Mouse (Mus musculus) myocyte (in vitro differentiated cells): ENCODE results near the gene Kctd2. TPM values are rescaled to one million over a fixed set of nuclear protein-coding genes. Genes with fewer than 3 reads are reported as not detected.
"Not testable (repeated sequence)": the region's sequence is repeated elsewhere in the genome, so short reads cannot be mapped to it uniquely, and the experiment has no call there.

ENCODE experiments used
- H3K27me3 ChIP-seq: one replicate; pipeline ENCODE4 v1.6.1; 2011; ENCODE audit not compliant: control insufficient read depth, insufficient read depth, insufficient read length
- H3K36me3 ChIP-seq: one replicate; pipeline ENCODE4 v1.6.1; 2011; ENCODE audit not compliant: control insufficient read depth, insufficient read depth
- H3K4me2 ChIP-seq: one replicate; pipeline ENCODE4 v1.6.1; 2011; ENCODE audit warnings: low read depth, control low read depth
- H3K4me3 ChIP-seq: one replicate; pipeline ENCODE4 v1.5.1; 2011; ENCODE audit warnings: mild to moderate bottlenecking, control low read depth, moderate library complexity
- H3K79me2 ChIP-seq: one replicate; pipeline ENCODE4 v1.6.1; 2011; ENCODE audit not compliant: control insufficient read depth, insufficient read depth
- H3ac ChIP-seq: one replicate; pipeline ENCODE4 v1.6.1; 2011; ENCODE audit not compliant: control insufficient read depth, insufficient read length
- CEBPB ChIP-seq: IDR thresholded peaks from 2 replicates; pipeline ENCODE4 v1.6.1; 2011; ENCODE audit warnings: mild to moderate bottlenecking, moderate library complexity; ENCODE audit not compliant: poor library complexity, insufficient read depth, severe bottlenecking
- E2F4 ChIP-seq: IDR thresholded peaks from one replicate; pipeline ENCODE4 v1.6.1; 2011; ENCODE audit warnings: mild to moderate bottlenecking, control low read depth, moderate library complexity; ENCODE audit not compliant: insufficient read depth
- MAX ChIP-seq: IDR thresholded peaks from one replicate; pipeline ENCODE4 v1.6.1; 2011; ENCODE audit warnings: low read depth, mild to moderate bottlenecking, control low read depth
- MYOD1 ChIP-seq, 3 experiments: IDR thresholded peaks; one replicate each; pipeline ENCODE4 v1.6.1; 2011; ENCODE audit warnings: control low read depth in 2 of 3, low read depth in 2 of 3, mild to moderate bottlenecking in 2 of 3, moderate library complexity in 1 of 3; ENCODE audit not compliant: insufficient read length in 2 of 3, control insufficient read depth in 1 of 3
- MYOG ChIP-seq, 3 experiments: IDR thresholded peaks; one replicate each; pipeline ENCODE4 v1.6.1; 2011; ENCODE audit warnings: control low read depth in 2 of 3, low read depth in 2 of 3, mild to moderate bottlenecking in 2 of 3; ENCODE audit not compliant: insufficient read length in 2 of 3, control insufficient read depth in 1 of 3, insufficient read depth in 1 of 3
- POLR2A ChIP-seq: IDR thresholded peaks from one replicate; pipeline ENCODE4 v1.6.1; 2011; ENCODE audit warnings: low read depth, mild to moderate bottlenecking, control low read depth, moderate library complexity; ENCODE audit not compliant: insufficient read length
- POLR2AphosphoS2 ChIP-seq: IDR thresholded peaks from one replicate; pipeline ENCODE4 v1.6.1; 2011; ENCODE audit warnings: low read depth, control low read depth; ENCODE audit not compliant: insufficient read length
- REST ChIP-seq: IDR thresholded peaks from one replicate; pipeline ENCODE4 v1.6.1; 2011; ENCODE audit warnings: mild to moderate bottlenecking, control low read depth, moderate library complexity; ENCODE audit not compliant: insufficient read depth, insufficient read length
- SRF ChIP-seq: IDR thresholded peaks from one replicate; pipeline ENCODE4 v1.6.1; 2011; ENCODE audit warnings: low read depth; ENCODE audit not compliant: control insufficient read depth, insufficient read length
- TCF12 ChIP-seq: IDR thresholded peaks from one replicate; pipeline ENCODE4 v1.6.1; 2011; ENCODE audit warnings: mild to moderate bottlenecking, control low read depth; ENCODE audit not compliant: poor library complexity, insufficient read depth, severe bottlenecking
- TCF3 ChIP-seq: IDR thresholded peaks from one replicate; pipeline ENCODE4 v1.6.1; 2011; ENCODE audit warnings: low read depth, control low read depth; ENCODE audit not compliant: insufficient read length
- USF1 ChIP-seq: IDR thresholded peaks from one replicate; pipeline ENCODE4 v1.6.1; 2011; ENCODE audit warnings: low read depth, mild to moderate bottlenecking, control low read depth, moderate library complexity
- polyA plus RNA-seq: library from polyadenylated mRNA; unstranded; fragments of >200 nt; fragmentation: generic; extraction: Trizol; gene quantifications from one replicate; pipeline ENCODE4 v1.2.1, GENCODE M21; 2012; ENCODE audit warnings: missing spikeins

Gene Kctd2
- polyA plus RNA-seq, 1 experiment: 27.3 TPM

- TF ChIP-seq MYOD1 (IDR thresholded peaks at IDR 0.05; ENCODE audit: control insufficient read depth in 1 of 3, insufficient read length in 2 of 3, low read depth in 2 of 3) (no peak), TCF12 (no peak), POLR2A (no peak), USF1 (no peak), REST (no peak), SRF (no peak), POLR2AphosphoS2 (no peak), TCF3 (no peak), MAX (no peak), E2F4 (no peak), CEBPB (no peak), MYOG (IDR thresholded peaks at IDR 0.05; ENCODE audit: control insufficient read depth in 1 of 3, insufficient read depth in 1 of 3, insufficient read length in 2 of 3, low read depth in 2 of 3) (no peak)
- H3ac ChIP-seq: peak overlapping the region; percentile 86
- peak overlapping the region; percentile 71 for H3K4me3 ChIP-seq
Observed at GRCm38 (mm10) chr11:115381276-115381675, 38.7 kb upstream of the Kctd2 start.

DNA sequence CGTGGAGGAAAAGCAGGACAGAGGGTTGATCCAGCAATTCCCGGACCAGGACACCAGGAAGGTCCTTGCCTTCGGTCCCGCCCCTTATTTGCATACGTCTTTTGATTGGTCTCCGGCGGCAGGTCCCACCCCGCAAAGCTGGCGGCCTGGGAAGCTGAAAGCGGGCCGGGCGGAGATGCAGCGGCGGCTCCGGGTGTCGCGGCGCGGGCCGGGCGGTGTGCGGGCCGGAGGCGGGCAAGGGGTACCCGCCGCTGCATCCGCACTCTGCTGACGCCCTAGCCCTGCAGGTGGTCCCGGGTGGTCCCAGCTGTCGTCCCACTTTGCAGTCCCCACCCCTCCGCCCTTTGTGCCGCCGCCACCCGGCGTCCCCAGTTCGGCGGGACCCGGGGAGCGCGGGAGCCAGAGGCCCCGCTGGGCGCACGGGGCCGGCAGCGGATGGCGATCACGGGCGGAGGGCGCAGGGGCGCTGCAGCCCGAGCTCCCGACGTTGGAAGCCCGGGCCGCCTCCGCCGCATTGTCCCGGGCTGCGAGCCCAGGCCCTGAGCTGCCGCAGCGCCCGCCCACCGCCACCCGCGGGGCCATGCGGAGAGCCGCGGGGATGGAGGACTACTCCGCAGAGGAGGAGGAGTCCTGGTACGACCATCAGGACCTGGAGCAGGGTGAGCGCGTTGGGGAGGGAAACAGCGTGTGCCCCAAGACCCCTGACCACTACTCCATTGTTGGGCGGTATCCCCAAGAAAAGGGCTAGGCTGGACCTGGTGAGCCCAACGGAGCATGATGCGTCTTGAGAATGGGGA, 38.0 kb upstream of the Kctd2 start, which contains the start of gene Cdr2l:
Gene Cdr2l, plus strand, starts transcription at position 174 of the 797 bp plus-strand sequence.
- no peaks in the 10 kb centered on the region for H3K27me3 ChIP-seq
- H3K4me3 ChIP-seq: peak within 1 kb of the TSS; percentile 71
- TF ChIP-seq POLR2A (peak; percentile 98), POLR2AphosphoS2 (peak; percentile 98), E2F4 (no peak), USF1 (no peak), MYOG (IDR thresholded peaks at IDR 0.05; ENCODE audit: control insufficient read depth in 1 of 3, insufficient read depth in 1 of 3, insufficient read length in 2 of 3, low read depth in 2 of 3) (no peak), TCF3 (no peak), REST (no peak), MYOD1 (IDR thresholded peaks at IDR 0.05; ENCODE audit: control insufficient read depth in 1 of 3, insufficient read length in 2 of 3, low read depth in 2 of 3) (peak in 1 of 3 experiments; percentile 21)
- peaks cover 48% of the 10 kb centered on the region for H3K79me2 ChIP-seq
- H3K4me2 ChIP-seq: peak within 1 kb of the TSS; percentile 69
- H3ac ChIP-seq: peak within 1 kb of the TSS; percentile 86
- H3K36me3 ChIP-seq: no peaks in the 10 kb centered on the region

More at GRCm38 (mm10) chr11:115381276-115381675, 38.7 kb upstream of the Kctd2 start:
- Histone ChIP-seq H3K36me3 (no peaks in the 10 kb centered on the region), H3K27me3 (no peaks in the 10 kb centered on the region), H3K4me2 (peak overlapping the region; percentile 69), H3K79me2 (peaks cover 42% of the 10 kb centered on the region)

GRCm38 (mm10) chr11:115382891-115383290, 37.0 kb upstream of the Kctd2 start:
- H3K27me3 ChIP-seq: no peaks in the 10 kb centered on the region
- H3K36me3 ChIP-seq: peaks cover under 1% of the 10 kb centered on the region
- peak overlapping the region; percentile 86 for H3ac ChIP-seq
- peak; percentile 36 for TF ChIP-seq POLR2AphosphoS2
- TF ChIP-seq MYOG (IDR thresholded peaks at IDR 0.05; ENCODE audit: control insufficient read depth in 1 of 3, insufficient read depth in 1 of 3, insufficient read length in 2 of 3, low read depth in 2 of 3): no peak
- no peak for TF ChIP-seq MYOD1 (IDR thresholded peaks at IDR 0.05; ENCODE audit: control insufficient read depth in 1 of 3, insufficient read length in 2 of 3, low read depth in 2 of 3)
- peaks cover 58% of the 10 kb centered on the region for H3K79me2 ChIP-seq
- peak overlapping the region; percentile 66 for H3K4me2 ChIP-seq
- H3K4me3 ChIP-seq: peak overlapping the region; percentile 71

DNA sequence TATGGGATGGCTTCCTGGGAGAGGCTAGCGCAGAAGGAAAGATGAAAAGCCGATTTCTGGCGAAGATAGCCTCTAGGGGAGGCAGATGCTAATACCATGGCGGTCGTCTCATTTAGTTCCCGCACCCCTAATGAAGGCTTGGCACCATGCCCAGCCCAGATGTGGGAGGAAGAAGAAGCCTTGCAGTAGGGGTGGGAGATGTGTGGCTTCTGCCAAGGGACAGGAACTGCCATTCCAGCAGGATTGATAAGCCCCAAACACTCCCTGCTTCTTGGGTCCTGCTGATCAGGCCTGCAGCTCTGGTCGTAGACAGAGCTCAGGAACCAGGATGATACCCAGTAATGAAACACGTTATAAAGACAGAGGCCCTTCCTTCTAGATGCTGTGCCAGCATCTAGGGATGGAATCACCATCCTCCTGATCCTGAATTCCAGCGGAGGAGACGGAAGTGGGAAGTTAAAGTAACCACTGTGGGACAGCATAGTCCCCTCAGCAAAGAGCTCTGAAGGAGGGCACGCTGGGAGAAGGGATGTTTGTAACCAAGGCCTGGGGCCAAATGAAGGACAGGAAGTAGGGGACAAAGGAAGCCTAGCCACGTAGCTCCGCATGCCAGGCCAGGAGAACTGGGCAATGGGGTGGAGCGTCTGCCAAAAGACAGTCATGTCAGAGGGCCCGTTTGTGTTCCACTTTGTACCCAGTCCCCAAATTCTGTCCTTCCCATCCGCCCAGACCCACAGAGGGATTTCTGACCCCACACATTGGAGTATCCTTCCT, 36.0 kb upstream of the Kctd2 start:
- TF ChIP-seq POLR2AphosphoS2: peak; percentile 31
- TF ChIP-seq MYOD1 (IDR thresholded peaks at IDR 0.05; ENCODE audit: control insufficient read depth in 1 of 3, insufficient read length in 2 of 3, low read depth in 2 of 3): no peak
- peak overlapping the region; percentile 66 for H3K4me2 ChIP-seq
- H3K4me3 ChIP-seq: peak overlapping the region; percentile 71
- H3K36me3 ChIP-seq: peaks cover 8% of the 10 kb centered on the region
- peaks cover 68% of the 10 kb centered on the region for H3K79me2 ChIP-seq
- no peak overlapping the region for H3ac ChIP-seq
- H3K27me3 ChIP-seq: no peaks in the 10 kb centered on the region

DNA sequence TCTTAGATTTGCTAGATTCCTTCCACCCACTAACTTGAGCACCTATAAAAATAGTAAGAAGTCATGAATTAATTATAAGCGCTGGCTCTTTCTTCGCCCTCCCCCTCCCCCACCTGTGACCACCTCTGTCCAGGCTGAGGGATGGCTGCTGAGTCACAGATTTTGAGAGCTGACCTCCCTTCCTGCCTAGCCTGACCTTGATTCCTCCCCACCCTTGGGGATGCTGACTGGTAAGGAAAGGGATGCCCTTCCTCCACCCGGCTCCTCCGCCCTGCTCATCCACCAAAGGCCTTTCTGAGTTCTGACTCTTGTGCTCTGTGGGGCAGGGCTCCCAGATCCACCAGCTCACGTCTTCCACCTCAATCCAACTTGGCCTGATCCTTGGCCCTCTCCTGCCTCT, 35.3 kb upstream of the Kctd2 start:
- Histone ChIP-seq H3K36me3 (peaks cover 8% of the 10 kb centered on the region), H3K4me2 (peak overlapping the region; percentile 66), H3K27me3 (no peaks in the 10 kb centered on the region), H3K79me2 (peaks cover 73% of the 10 kb centered on the region), H3ac (no peak overlapping the region), H3K4me3 (peak overlapping the region; percentile 71)
- no peak for TF ChIP-seq TCF12
- no peak for TF ChIP-seq TCF3
- TF ChIP-seq CEBPB: no peak
- TF ChIP-seq POLR2A: no peak
- TF ChIP-seq REST: no peak
- TF ChIP-seq MYOG (IDR thresholded peaks at IDR 0.05; ENCODE audit: control insufficient read depth in 1 of 3, insufficient read depth in 1 of 3, insufficient read length in 2 of 3, low read depth in 2 of 3): no peak
- TF ChIP-seq MYOD1 (IDR thresholded peaks at IDR 0.05; ENCODE audit: control insufficient read depth in 1 of 3, insufficient read length in 2 of 3, low read depth in 2 of 3): no peak
- TF ChIP-seq SRF: no peak
- no peak for TF ChIP-seq POLR2AphosphoS2
- TF ChIP-seq MAX: no peak
- no peak for TF ChIP-seq E2F4
- no peak for TF ChIP-seq USF1

DNA sequence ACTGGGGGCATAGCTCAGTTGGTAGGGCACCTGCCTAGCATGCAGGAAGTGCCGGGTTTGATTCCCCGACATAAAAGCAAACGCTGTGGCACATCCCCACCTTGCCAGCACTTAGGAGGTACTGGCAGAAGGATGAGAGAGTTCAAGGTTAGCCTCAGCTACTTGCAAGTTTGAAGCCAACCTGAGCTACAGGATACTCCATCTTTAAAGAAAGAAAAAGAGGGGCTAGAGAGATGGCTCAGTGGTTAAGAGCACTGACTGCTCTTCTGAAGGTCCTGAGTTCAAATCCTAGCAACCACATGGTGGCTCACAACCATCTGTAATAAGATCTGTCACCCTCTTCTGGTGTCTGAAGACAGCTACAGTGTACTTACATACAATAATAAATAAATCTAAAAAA, 33.1 kb upstream of the Kctd2 start:
- not testable (repeated sequence) for H3ac ChIP-seq, H3K36me3 ChIP-seq, H3K4me3 ChIP-seq, H3K27me3 ChIP-seq, H3K4me2 ChIP-seq
- peaks cover 73% of the 10 kb centered on the region for H3K79me2 ChIP-seq
